Mouse (Mus musculus) mature B cell (primary cell): ENCODE measurements around the gene Plxnd1.

Source experiments
- in situ Hi-C: fragments of 300-500 bp; cut with MboI; formaldehyde crosslinking; loops from 2 replicates; pipeline ENCODE4 v1.14.3; 2019

Gene Plxnd1

DNA sequence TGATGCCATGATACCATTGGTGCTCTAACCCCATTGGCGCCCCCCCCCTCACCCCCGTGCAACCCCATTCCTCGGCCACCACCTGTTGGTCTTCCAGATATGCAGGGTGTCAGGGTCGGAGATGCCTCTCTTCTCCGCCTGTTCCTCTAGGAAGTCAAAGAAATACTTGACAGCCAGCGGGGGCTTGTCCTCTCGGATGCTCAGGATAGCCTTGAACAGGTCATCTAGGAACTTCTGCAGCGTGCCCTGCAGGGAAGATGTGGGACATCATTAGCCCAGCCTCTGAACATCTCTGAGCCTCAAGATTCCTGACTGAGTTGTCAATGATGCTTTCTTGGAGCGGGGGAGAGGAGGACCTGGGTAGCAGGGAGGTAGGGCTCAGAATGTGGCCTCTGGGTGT lies 36.4 kb downstream of the Plxnd1 start:
- in situ Hi-C loops, result no loop called here

DNA sequence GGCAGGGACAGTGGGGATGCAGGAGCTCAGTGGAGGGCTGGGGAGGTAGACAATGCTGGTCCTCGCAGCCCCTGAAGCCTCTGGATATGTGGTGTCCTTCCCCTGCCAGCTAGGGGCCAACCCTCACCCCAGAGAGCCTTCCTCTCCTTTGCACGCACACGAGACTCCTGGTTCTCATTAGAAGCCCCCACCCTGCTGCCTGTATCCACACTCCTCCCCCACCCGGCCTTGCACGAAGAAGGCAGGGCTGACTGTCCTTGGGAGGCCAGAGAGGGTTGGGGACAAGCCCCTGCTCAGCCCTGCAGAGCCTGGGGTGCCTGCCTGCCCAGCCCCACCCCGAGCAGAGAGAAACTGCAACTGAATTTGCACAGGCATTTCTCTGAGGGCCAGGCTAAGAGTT lies 37.1 kb downstream of the Plxnd1 start:
- in situ Hi-C loops, result no loop called here

DNA sequence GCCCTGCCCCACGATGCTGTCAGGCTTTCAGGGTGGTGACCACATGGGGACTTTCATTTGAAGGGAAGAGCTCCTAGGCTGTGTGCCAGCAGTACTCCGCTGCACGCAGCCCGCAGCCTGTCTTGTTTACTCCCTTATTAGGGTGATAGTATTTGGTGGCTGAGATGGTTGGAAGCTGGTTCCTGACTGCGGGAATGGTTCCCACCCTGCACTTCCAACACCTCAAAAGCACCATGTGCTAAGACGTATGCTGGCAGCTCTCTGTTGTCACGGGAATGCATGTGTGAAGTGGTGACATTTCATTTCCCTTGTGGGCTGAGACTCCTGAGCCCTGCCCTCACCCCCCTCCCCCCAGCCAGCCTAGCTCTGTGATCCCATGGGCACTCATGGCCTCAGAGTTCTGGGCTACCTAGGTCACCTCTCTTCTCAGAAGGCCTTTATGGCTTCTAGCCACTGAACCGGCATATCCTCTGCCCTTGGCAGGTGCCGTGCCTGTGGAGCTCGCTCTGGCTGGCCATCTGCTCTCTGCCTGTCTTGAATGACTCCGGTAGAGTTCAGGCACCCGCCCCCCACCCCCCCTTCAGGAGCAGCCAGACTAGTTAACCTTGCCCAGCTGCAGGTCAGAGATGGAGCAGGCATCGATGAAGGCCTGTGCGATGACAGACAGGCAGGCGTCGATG lies 37.7 kb downstream of the Plxnd1 start:
- in situ Hi-C loops, result no loop called here

DNA sequence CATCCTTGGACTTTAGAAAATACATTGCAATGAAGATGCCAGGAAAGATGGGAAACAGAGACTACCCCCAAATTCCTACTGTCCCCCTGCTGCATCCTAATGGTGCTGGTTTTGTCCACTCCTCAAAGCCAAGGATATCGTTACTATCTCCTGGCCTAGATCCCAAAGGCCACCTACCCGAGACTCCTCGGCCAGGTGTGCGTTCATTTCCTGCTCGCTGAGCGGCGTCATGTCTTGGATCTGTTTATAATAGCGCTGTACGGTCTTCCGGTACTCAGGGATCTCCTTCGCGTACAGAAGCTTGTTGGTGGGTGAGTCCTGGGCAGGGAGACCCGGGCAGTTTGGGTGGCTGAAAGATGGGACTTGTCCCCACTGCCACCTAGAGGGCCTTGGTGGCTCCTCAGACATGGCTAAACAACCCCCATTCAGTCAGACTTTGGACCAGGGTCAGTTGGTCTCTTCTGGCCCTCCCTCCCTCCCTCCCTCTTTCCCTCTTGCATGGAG lies 38.3 kb downstream of the Plxnd1 start:
- in situ Hi-C loops, result no loop called here

DNA sequence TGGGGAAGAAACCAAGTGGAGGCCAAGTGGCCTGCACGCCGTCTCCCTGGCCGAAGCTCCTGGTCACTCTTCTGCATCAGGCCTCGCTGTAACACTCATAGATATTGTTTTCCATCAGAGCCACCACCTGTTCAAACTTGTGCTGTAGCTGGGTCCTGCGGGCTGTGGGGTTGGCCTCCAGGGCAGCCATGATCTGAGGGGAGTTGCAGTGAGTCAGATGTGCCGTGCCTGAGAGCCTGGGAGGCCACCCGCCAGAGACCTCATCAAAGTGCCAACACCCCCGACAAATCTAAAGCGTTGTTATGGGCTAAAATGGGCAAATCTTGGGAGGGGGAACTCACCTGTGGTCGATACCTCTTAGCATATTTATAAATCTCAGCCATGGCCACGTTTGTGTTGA lies 39.1 kb downstream of the Plxnd1 start:
- in situ Hi-C loops, result no loop called here

DNA sequence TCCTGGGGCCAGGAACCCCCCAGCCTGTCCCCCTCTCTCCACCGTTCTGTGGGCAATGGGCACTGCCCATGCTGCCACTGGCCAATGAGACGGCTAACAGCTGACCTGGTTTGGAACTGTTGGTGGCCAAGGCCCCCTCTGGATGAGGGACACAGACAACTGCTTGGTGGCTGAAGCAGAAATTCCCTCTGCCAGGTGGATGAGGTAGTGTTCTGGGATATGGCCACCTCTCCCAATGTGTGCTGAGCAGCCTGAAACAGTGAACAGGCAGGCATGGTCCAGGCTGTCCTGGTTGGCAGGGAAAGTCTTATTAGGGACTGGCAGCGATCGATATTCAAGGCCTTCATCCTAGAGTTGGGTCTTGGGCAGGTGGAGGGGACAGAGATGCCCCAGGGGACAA lies 39.6 kb downstream of the Plxnd1 start:
- in situ Hi-C loops, result no loop called here

DNA sequence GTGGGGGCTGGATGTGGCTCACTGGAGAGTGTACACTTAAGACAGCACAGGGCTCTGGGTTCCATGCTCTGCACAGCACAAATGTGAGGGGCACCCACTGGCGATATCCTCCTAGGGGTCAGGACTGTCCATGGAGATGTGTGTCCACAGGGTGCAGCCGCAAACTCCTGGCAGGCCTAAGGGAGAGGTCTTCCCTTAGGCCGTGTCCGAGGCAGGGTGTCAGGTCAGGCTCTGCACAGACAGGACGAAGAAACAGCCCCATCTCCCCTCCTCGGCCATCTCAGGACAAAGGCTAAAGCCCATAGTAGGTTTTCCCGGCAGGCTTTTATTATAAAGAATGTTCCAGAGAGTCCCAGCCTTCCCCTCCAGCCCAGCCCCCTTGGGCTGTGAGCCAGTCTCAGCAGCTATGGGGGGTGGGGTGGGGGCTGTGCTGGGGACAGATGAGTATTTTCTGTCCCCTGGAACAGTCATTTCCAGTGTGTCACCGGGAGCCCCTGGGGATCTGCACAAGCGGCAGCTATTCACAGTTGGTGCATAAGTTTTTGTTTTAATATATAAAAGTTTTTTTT lies 40.2 kb downstream of the Plxnd1 start:
- in situ Hi-C loops, result no loop called here

DNA sequence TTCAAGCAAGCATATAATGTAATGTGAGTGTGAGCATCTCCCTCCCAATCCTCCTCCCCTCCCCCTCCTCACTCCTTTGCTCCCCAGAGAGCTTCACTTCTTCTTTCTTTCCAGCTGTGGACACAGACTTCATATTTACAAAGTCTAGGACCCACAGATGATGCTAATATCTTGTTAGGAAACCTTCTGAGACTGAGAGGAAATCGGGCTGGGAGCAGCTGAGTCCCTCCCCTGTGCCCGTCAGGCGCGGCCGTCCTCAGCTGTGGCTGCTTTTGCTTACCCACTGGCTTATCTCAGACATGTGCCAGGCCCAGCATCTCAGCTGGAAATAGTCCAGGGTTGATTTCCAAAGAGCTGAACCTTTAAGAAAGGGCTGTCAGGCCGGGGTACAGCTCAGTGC lies 48.4 kb downstream of the Plxnd1 start:
- in situ Hi-C loops, result no loop called here

DNA sequence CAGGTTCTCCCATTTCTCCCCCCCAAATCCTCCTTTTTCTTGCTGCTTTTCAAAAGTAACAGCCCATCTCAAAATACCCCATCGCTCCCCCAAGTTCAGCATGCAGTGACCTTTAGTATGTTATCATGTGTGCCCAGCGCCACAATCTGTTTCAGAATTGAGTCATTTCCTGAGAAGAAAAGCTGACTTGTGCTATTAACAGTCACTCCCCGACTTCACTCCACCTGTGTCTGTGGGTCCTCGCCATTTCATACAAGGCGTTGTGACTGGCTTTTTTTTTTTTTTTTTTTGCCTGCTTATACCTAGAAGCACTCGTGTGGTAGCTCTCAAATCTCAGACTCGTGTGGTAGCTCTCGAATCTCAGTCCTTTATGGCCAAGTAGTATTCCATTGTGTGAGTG lies 49.2 kb downstream of the Plxnd1 start:
- in situ Hi-C loops, result no loop called here

DNA sequence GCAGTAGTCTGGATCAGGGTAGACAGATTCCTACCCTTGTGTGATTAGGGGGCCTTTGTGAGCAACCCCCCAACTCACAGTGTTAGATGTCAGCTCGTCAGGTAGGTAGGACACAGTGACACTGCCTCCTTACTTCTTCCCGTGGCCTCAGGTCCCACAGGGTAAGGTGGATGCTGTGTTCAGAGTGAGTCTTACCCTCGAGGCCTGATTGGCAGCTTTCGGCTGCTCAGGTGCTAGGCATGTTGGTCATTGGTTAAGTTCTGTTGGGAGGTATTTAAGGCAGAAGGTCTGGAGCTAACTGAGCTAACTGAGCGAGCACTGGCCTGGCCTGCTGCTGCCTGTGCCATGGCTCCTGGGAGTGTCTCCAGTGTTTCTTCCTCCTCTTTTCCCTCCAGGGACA lies 50.2 kb downstream of the Plxnd1 start, which contains the start of gene H1foo:
Gene H1foo, plus strand, starts transcription at position 301 of the 400 bp plus-strand sequence.
- in situ Hi-C loops, result no loop called here

DNA sequence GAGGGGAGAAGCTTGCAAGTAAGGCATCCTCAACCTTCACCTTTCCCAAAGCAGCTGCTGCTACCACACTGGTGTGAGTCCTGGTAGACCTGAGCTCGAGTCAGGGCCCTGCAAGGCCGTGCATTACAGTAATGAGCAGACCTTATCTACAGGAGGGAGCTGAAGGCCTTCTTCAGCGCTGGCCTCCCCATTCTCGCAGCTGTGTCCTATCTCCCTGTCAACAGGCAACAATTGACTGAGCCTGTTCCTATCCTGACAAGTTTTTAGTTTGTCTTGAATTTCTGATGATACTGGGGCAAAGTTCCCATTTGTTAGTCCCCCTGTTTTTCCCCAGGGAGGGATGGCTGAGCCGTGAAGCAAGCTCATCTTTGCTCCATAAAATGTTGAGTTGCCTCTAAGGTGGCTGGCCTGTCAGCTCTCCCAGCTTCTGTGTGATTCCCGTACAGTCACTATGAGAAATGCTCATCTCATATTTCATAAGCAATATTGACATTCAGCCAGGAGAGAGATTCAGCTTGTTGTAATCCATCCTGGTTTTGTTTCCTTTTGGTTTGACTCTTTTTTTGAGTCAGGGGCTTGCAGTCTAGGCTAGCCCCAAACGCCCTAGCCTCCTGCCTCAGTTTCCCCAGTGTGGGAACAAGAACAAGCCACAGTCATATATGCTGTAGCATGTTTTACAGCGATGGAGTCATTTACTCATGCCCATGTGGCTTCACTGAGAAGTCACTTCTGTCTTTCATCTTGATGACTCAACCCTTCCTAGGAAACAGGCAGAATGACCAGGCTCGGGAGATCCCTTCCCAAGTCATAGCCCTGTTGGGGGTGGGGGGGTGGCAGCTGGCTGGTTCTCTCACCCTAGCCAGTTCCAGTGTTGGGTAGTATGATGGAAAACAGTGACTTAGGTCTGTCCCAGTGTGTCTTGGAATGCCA lies 51.0 kb downstream of the Plxnd1 start:
- in situ Hi-C loops, result no loop called here

DNA sequence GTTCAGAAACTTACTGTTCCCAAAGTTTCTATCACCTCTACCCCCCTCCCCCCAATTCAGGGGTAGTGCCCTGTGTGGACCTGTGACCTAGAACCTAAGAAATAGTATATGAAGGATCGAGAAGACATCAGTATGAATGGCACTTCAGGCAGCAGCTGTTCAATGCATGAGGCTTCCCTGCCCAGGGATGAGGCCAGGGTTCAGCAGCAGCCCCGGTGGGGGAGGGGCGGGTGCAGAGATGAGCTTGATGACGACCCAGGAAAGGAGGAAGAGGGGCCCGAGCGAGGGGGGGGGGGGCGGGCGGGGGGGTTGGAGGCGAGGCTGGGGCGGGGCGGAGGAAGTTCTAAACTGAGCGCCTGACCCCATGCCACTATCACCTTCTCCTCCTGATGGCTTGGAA lies 53.7 kb downstream of the Plxnd1 start:
- in situ Hi-C loops, result no loop called here

DNA sequence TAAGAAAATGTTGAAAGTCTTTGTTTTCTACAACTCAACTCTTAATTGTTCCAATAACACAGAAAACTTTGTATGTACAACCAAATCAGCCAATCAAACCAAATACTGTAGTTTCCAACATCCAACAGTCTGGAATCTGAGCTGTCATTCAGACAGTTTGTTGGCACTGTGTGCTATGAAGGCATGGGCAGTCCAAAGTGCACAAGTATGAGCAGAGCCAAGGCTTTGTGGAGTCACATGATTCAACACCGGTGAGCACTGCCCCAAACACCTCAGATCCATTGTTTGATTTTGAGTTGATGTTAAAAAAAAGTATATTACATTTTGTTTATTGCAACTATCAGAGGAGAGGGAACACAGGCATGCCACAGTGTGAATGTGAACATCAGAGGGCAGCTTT lies 54.2 kb downstream of the Plxnd1 start:
- in situ Hi-C loops, result no loop called here

DNA sequence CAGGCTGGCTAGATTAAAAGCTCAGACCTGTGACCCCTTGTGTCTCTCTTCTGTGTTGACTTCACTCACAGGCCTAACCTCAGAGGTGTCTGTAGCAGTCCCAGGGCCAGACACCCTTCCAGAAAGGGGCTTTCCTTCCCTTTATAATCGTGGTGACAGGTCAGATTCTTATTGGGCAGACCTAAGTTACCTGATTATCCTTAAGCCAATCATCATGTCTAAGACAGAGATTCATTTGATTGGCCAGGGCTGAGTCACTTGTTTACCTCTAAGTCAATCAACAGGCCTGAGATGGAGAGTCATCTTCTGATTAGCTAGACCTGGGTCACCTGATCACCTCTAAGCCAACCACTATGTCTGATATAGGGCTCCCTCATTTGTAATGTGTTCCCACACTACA lies 56.0 kb downstream of the Plxnd1 start:
- in situ Hi-C loops, result no loop called here

DNA sequence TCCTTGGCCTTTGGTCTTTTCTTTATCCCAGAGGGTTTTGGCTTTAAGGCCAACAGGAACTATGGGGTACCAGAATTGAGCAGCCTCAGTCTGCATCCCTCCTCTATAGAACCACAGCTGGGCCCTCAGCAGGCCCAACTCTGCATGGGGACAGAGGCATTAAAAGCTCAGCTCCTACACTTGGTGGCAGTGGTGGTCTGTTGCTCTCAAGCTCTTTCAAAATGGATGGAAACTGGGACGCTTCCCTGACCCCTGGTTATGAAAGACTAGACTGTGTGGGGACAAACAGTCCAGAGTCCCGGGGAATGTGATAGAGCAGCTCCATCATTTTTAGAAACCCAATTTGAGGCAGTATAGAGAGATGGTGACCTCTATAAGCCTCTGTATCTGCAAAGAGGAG lies 56.8 kb downstream of the Plxnd1 start:
- in situ Hi-C loops, result no loop called here

DNA sequence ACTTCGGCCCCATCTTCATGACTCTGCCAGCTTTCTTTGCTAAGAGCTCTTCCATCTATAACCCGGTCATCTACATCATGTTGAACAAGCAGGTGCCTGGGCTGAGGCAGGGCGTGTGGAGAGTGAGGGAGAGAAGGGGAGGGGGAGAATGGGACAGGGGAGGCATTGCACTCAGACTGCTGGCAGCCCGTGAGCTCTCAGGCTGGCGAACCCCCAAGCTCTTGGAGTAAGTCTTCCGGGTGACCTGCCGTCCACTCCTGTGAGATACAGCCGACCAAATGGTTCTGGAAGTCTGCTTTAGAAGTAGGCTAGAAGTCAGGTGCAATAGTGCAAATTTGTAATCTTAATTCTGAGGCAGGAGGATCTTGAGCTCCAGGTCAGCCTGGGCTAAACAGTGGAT lies 59.3 kb downstream of the Plxnd1 start:
- in situ Hi-C loops, result no loop called here

DNA sequence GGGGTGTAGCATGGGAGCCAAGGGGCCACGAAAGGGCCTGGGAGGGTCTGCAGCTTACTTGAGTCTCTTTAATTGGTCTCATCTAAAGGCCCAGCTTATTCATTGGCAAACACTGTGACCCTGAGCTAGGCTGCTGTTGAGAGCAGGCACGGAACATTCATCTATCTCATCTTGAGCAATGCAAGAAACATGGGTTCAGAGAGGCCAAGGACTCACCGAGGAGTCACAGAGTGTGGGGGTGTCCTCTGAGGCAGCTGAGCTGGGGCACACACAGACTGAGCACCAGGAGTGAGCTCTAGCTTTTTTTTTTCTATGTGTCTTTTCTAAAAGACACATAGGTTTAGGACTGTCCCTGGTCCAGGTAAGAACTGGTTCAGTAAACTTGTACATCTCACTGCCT lies 62.4 kb downstream of the Plxnd1 start:
- in situ Hi-C loops, result no loop called here

DNA sequence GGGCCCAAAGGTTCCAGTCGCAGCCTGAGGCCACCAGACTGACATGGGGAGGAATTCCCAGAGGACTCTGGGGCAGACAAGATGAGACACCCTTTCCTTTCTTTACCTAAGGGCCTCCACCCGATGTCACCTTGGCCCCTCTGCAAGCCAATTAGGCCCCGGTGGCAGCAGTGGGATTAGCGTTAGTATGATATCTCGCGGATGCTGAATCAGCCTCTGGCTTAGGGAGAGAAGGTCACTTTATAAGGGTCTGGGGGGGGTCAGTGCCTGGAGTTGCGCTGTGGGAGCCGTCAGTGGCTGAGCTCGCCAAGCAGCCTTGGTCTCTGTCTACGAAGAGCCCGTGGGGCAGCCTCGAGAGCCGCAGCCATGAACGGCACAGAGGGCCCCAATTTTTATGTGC lies 63.2 kb downstream of the Plxnd1 start, which contains the start of gene Rho:
Gene Rho, plus strand, starts transcription at position 110 of the 400 bp plus-strand sequence.
- in situ Hi-C loops, result no loop called here

DNA sequence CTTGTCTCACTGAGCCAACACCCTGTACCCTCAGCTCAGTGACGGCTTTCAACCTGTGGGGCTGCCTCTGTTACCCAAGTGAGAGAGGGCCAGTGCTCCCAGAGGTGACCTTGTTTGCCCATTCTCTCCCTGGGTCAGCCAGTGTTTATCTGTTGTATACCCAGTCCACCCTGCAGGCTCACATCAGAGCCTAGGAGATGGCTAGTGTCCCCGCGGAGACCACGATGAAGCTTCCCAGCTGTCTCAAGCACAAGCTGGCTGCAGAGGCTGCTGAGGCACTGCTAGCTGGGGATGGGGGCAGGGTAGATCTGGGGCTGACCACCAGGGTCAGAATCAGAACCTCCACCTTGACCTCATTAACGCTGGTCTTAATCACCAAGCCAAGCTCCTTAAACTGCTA lies 64.8 kb downstream of the Plxnd1 start:
- in situ Hi-C loops, result no loop called here

DNA sequence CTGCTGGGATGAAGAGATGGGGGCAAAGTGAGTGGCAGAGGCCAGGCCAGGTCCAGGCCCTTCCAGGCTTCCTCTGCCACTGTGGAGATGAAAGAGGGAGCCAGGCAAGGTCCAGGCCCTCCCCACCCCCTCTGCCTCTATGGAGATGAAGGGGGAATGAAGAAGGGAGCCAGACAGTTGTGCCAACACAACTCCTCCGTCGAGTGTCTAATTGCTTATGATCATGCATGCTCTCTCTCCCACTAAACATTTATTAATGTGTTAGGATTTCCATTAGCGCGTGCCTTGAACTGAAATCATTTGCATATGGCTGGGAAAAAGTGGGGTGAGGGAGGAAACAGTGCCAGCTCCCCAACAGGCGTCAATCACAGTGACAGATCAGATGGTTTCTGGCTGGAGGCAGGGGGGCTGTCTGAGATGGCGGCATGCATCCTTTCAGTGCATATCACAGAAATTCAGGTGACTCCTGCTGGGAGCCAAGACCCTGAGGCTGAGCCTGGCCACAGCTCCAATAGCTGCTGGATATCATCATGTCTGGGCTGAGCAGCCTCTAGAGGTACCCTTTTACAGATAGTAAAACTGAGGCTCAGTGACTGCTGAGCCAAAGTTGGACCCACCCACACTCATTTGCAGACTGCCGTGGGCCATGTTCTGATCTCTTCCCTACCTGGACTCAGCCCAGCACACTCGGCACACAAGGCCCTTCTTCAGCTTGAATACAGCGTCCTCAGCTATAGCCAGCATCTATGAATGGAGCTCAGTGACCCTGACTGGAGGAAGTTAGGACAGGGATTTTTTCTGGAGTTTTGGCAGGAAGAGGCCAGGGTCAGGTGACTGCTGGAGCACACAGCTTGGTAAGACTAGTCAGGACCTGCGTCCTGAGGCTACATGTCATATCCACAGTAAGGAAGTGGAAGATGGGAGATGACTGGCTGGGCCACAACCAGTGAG lies 67.2 kb downstream of the Plxnd1 start:
- in situ Hi-C loops, result no loop called here

DNA sequence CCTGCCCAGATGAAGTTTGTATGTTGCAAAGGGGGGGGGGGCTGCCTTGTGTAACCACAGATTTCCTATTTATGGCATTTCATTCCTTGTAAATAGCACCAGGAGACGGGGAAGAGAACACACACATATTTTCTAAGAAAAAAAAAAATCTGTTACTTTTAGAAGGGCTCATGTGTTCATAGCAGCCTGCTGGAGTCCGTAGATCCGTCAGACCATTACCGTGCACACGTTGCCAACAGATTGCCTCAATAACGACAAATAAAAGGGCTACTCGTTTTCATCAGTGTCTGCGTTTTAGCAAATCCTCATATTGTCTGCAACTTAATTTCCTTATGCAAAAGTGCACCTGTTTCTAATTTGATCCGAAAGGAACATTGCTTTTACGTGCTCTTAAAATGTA lies 68.4 kb downstream of the Plxnd1 start:
- in situ Hi-C loops, result no loop called here

DNA sequence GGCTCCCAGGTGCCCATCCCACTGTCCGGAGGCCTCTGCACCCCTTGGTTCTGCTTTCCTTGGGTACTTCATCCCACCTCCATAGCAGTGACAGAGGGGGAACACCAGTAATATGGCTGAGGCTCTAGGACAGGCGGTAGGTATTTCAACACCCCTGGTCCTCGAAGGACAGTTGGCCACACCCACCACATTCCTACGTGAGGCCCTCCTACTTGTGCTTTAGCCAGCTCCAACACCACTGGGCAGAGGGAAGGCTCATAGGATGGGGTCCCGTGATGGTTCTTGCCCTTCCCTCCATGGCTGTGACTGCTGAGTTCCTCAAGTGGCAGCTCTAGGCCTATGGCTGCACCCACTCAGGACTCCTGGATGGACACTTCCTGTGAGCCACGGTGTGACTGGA lies 70.0 kb downstream of the Plxnd1 start:
- in situ Hi-C loops, result no loop called here
